Mouse (Mus musculus): ENCODE results near the gene Nop9. TPM values are rescaled to one million over a fixed set of nuclear protein-coding genes. Genes with fewer than 3 reads are reported as not detected.

The Nop9 gene
- polyA plus RNA-seq, 1 experiment from 2014 or later, result 53.0 TPM

- H3K4me2 ChIP-seq, result no peak overlapping the region
- H3K27ac ChIP-seq, result no peak overlapping the region
- H3K9me3 ChIP-seq, result no peaks in the 10 kb centered on the region
- no peak overlapping the region for H3K4me3 ChIP-seq (replicated peaks)
- H3K36me3 ChIP-seq, result peaks cover 35% of the 10 kb centered on the region
- 96% methylated on average over 6 of the region's 6 CpGs for WGBS
- H3K4me1 ChIP-seq (replicated peaks), result peaks cover 15% of the 10 kb centered on the region
- peaks cover 28% of the 10 kb centered on the region for H3K27me3 ChIP-seq
- H3K9ac ChIP-seq (replicated peaks), result no peak overlapping the region
- ATAC-seq (ENCODE audit: insufficient number of reproducible peaks, insufficient read depth, low FRiP score, low TSS enrichment, low read depth), result no peak
Observed at GRCm38 (mm10) chr14:55716271-55716670, 29.2 kb upstream of the Nop9 start.

DNA sequence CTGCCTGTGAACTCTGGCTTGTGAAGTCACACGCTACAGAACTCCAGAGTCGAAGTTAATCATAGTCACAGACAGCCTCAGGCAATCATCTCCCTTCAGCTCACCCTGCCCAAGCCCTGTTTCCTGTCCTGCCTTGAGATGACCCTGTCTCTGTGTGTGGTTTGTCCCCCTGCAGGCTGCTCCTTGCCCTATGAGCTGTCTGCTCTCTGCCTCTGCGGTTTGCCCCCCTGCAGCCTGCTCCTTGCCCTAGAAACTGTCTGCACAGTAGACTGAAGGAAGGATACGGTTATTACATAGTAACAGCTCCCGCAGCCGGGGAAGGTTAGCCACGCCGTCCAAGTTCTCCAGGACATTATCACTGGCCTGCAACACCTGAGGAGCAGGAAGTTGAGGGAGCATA is 28.6 kb upstream of the Nop9 start:
- Histone ChIP-seq H3K27me3 (peaks cover 21% of the 10 kb centered on the region), H3K4me3 (replicated peaks) (no peak overlapping the region), H3K9me3 (no peaks in the 10 kb centered on the region), H3K9ac (replicated peaks) (no peak overlapping the region), H3K4me1 (replicated peaks) (peaks cover 18% of the 10 kb centered on the region), H3K27ac (no peak overlapping the region), H3K4me2 (no peak overlapping the region), H3K36me3 (peaks cover 35% of the 10 kb centered on the region)
- ATAC-seq (ENCODE audit: insufficient number of reproducible peaks, insufficient read depth, low FRiP score, low TSS enrichment, low read depth), result no peak
- 76% methylated on average over 8 of the region's 8 CpGs for WGBS

GRCm38 (mm10) chr14:55719737-55720136 is 25.8 kb upstream of the Nop9 start:
- ATAC-seq (ENCODE audit: insufficient number of reproducible peaks, insufficient read depth, low FRiP score, low TSS enrichment, low read depth), result no peak
- Histone ChIP-seq H3K9ac (replicated peaks) (no peak overlapping the region), H3K27me3 (no peaks in the 10 kb centered on the region), H3K4me2 (no peak overlapping the region), H3K4me1 (replicated peaks) (peaks cover 9% of the 10 kb centered on the region), H3K4me3 (replicated peaks) (no peak overlapping the region), H3K36me3 (peaks cover 35% of the 10 kb centered on the region), H3K27ac (no peak overlapping the region), H3K9me3 (no peaks in the 10 kb centered on the region)
- 85% methylated on average over 6 of the region's 6 CpGs for WGBS

DNA sequence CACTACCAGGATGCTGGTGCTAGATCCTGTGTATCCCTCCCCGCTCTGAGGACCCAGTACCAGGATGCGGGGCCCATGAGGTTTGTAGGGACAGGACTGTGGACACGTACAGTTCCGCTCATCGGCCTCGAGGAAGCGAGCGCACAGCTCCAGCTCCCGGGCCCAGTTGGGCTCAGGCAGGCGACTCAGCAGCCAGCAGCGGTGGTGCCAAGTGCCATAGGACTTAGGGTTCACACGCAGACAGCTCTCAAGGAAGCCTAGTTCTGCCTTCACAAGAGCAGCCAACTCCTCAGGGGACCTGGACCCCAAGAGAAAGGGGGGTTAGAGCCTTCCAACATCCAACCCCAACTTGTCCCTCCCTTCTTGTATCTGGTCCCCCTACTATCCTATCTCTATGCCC is 24.8 kb upstream of the Nop9 start:
- Histone ChIP-seq H3K36me3 (peaks cover 35% of the 10 kb centered on the region), H3K4me3 (replicated peaks) (no peak overlapping the region), H3K9ac (replicated peaks) (no peak overlapping the region), H3K9me3 (no peaks in the 10 kb centered on the region), H3K4me2 (peak overlapping the region; percentile 67), H3K27ac (no peak overlapping the region), H3K27me3 (no peaks in the 10 kb centered on the region), H3K4me1 (replicated peaks) (peaks cover 9% of the 10 kb centered on the region)
- ATAC-seq (ENCODE audit: insufficient number of reproducible peaks, insufficient read depth, low FRiP score, low TSS enrichment, low read depth), result no peak
- WGBS, result 94% methylated on average over 12 of the region's 12 CpGs

GRCm38 (mm10) chr14:55721076-55721475 is 24.4 kb upstream of the Nop9 start:
- Histone ChIP-seq H3K4me1 (replicated peaks) (peaks cover 9% of the 10 kb centered on the region), H3K9ac (replicated peaks) (peak overlapping the region; percentile 70; the same call in 1 of the 2 replicates), H3K27ac (no peak overlapping the region), H3K36me3 (peaks cover 34% of the 10 kb centered on the region), H3K9me3 (no peaks in the 10 kb centered on the region), H3K4me3 (replicated peaks) (peak overlapping the region; percentile 77), H3K4me2 (peak overlapping the region; percentile 67), H3K27me3 (no peaks in the 10 kb centered on the region)
- WGBS, result 78% methylated on average over 6 of the region's 6 CpGs
- no peak for ATAC-seq (ENCODE audit: insufficient number of reproducible peaks, insufficient read depth, low FRiP score, low TSS enrichment, low read depth)

GRCm38 (mm10) chr14:55721700-55722437 is 23.6 kb upstream of the Nop9 start, which contains the start of gene Rabggta:
Gene Rabggta, minus strand, starts transcription at chr14:55722263.
- H3K27ac ChIP-seq, result peak within 1 kb of the TSS; percentile 78
- peaks cover 9% of the 10 kb centered on the region for H3K4me1 ChIP-seq (replicated peaks)
- 1% methylated on average over 50 of the region's 50 CpGs for WGBS
- peak within 1 kb of the TSS; percentile 67 for H3K4me2 ChIP-seq
- H3K4me3 ChIP-seq (replicated peaks), result peak within 1 kb of the TSS; percentile 77
- no peaks in the 10 kb centered on the region for H3K27me3 ChIP-seq
- H3K9ac ChIP-seq (replicated peaks), result peak within 1 kb of the TSS; percentile 70
- no peaks in the 10 kb centered on the region for H3K9me3 ChIP-seq
- ATAC-seq (ENCODE audit: insufficient number of reproducible peaks, insufficient read depth, low FRiP score, low TSS enrichment, low read depth), result peak; percentile 96
- H3K36me3 ChIP-seq, result peaks cover 26% of the 10 kb centered on the region

DNA sequence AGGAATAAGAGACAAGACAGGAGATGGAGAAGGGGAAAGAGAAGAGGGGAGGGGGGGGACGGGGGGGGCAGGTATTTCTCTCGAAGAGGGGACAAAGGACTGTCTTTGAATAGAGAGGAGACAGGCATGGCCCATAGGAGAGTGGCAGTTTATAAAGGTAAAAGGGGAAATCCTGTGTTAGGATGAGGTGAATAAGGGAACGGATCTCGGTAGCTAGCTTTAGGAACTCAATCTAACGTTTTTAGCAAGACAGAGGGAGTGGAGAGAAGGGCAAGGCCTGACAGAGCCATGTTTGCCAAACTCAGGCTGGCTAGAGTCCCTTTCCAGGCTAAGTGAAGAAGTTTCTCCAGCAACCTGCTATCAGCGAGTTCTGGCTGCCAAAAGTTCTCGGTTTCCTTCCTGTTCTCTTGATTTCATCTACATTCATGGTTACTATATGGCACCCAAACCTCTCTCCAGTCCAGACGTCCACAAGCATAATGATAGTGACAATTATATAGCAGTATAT is 23.0 kb upstream of the Nop9 start:
- no peaks in the 10 kb centered on the region for H3K9me3 ChIP-seq
- no peaks in the 10 kb centered on the region for H3K27me3 ChIP-seq
- ATAC-seq (ENCODE audit: insufficient number of reproducible peaks, insufficient read depth, low FRiP score, low TSS enrichment, low read depth), result no peak
- WGBS, result 54% methylated on average over 8 of the region's 8 CpGs
- peak overlapping the region; percentile 77 for H3K4me3 ChIP-seq (replicated peaks)
- peak overlapping the region; percentile 70 for H3K9ac ChIP-seq (replicated peaks)
- H3K27ac ChIP-seq, result peak overlapping the region; percentile 78
- peaks cover 9% of the 10 kb centered on the region for H3K4me1 ChIP-seq (replicated peaks)
- H3K36me3 ChIP-seq, result peaks cover 19% of the 10 kb centered on the region
- H3K4me2 ChIP-seq, result peak overlapping the region; percentile 67

- no peaks in the 10 kb centered on the region for H3K9me3 ChIP-seq
- ATAC-seq (ENCODE audit: insufficient number of reproducible peaks, insufficient read depth, low FRiP score, low TSS enrichment, low read depth), result no peak
- H3K36me3 ChIP-seq, result peaks cover 13% of the 10 kb centered on the region
- H3K4me3 ChIP-seq (replicated peaks), result no peak overlapping the region
- no peak overlapping the region for H3K27ac ChIP-seq
- H3K4me1 ChIP-seq (replicated peaks), result peaks cover 9% of the 10 kb centered on the region
- no peak overlapping the region for H3K9ac ChIP-seq (replicated peaks)
- H3K27me3 ChIP-seq, result no peaks in the 10 kb centered on the region
- H3K4me2 ChIP-seq, result no peak overlapping the region
- WGBS, result 92% methylated on average over 7 of the region's 7 CpGs
Observed at GRCm38 (mm10) chr14:55723433-55723832, 22.1 kb upstream of the Nop9 start.

DNA sequence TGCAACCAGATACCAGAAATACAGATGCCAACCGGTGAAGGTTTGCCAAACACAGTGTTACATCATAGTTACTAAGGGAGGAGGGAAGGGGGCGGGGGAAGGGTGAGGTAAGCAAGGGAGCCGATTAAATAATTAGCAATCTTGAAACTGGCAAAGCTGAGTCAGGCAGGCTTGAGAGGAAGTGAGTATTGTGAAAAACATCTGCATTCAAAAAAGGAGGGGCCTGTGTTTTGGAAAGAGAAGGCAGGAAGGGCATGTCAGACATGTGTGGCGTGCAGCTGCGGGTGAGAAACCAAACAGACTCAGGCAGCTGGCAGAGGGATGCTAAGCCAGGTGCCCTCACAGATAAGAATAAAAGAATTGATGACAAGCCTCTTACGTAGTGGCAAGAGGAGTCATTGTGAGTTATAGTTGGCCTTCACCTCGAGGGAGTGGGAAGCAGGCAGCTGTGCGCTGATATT is 21.1 kb upstream of the Nop9 start:
- no peaks in the 10 kb centered on the region for H3K27me3 ChIP-seq
- H3K4me2 ChIP-seq, result no peak overlapping the region
- ATAC-seq (ENCODE audit: insufficient number of reproducible peaks, insufficient read depth, low FRiP score, low TSS enrichment, low read depth), result no peak
- no peak overlapping the region for H3K9ac ChIP-seq (replicated peaks)
- no peaks in the 10 kb centered on the region for H3K9me3 ChIP-seq
- H3K27ac ChIP-seq, result no peak overlapping the region
- H3K4me3 ChIP-seq (replicated peaks), result no peak overlapping the region
- 70% methylated on average over 8 of the region's 8 CpGs for WGBS
- H3K36me3 ChIP-seq, result peaks cover 8% of the 10 kb centered on the region; the same call in 1 of the 2 replicates
- H3K4me1 ChIP-seq (replicated peaks), result peaks cover 9% of the 10 kb centered on the region

GRCm38 (mm10) chr14:55726261-55726660 is 19.2 kb upstream of the Nop9 start:
- H3K9ac ChIP-seq (replicated peaks), result no peak overlapping the region
- H3K27me3 ChIP-seq, result no peaks in the 10 kb centered on the region
- no peak overlapping the region for H3K4me3 ChIP-seq (replicated peaks)
- no peak overlapping the region for H3K27ac ChIP-seq
- no peaks in the 10 kb centered on the region for H3K36me3 ChIP-seq
- H3K4me1 ChIP-seq (replicated peaks), result peaks cover 3% of the 10 kb centered on the region
- ATAC-seq (ENCODE audit: insufficient number of reproducible peaks, insufficient read depth, low FRiP score, low TSS enrichment, low read depth), result no peak
- H3K9me3 ChIP-seq, result no peaks in the 10 kb centered on the region
- H3K4me2 ChIP-seq, result no peak overlapping the region

GRCm38 (mm10) chr14:55727889-55728685 is 17.4 kb upstream of the Nop9 start:
- no peaks in the 10 kb centered on the region for H3K4me1 ChIP-seq (replicated peaks)
- no peak overlapping the region for H3K27ac ChIP-seq
- H3K27me3 ChIP-seq, result no peaks in the 10 kb centered on the region
- WGBS, result 74% methylated on average over 8 of the region's 8 CpGs
- H3K36me3 ChIP-seq, result no peaks in the 10 kb centered on the region
- no peak for ATAC-seq (ENCODE audit: insufficient number of reproducible peaks, insufficient read depth, low FRiP score, low TSS enrichment, low read depth)
- no peak overlapping the region for H3K9ac ChIP-seq (replicated peaks)
- H3K9me3 ChIP-seq, result no peaks in the 10 kb centered on the region
- H3K4me2 ChIP-seq, result no peak overlapping the region
- H3K4me3 ChIP-seq (replicated peaks), result no peak overlapping the region

Measured in limb, embryonic 12.5 days (tissue).